Mouse (Mus musculus) erythroblast, embryonic 14.5 days (primary cell): ENCODE results near the gene Tctn1.

Experiments
- GATA1 ChIP-seq: IDR thresholded peaks from 2 replicates; pipeline ENCODE4 v1.6.1; 2012; ENCODE audit warnings: low read length, inconsistent platforms, mixed read lengths
- TAL1 ChIP-seq: IDR thresholded peaks from 3 replicates; pipeline ENCODE4 v1.6.1; 2012; ENCODE audit warnings: low read length, inconsistent platforms, mixed read lengths

- TF ChIP-seq TAL1 (no peak), GATA1 (no peak)
These were observed 46.0 kb downstream of the Tctn1 start for GRCm38 (mm10) chr5:122218109-122218905.
